Mouse (Mus musculus) neural tube, embryonic 13.5 days (tissue): Measurements from ENCODE around the gene Klhl31. TPM values are rescaled to one million over a fixed set of nuclear protein-coding genes. Genes with fewer than 3 reads are reported as not detected.
A peak's percentile ranks its signal among the peaks of the same experiment; 100 is the strongest.

Experiments used
- ATAC-seq: fragments of 200-750 bp; cut with Nextera tagmentation; 2 replicates; pipeline ENCODE4 v1.8.0; 2017; ENCODE audit warnings: low read depth, mild to moderate bottlenecking, moderate TSS enrichment, moderate library complexity
- H3K27ac ChIP-seq: fragments of 300-500 bp; sonication (generic); replicated peaks from 2 replicates; pipeline ENCODE4 v1.5.1; 2015; ENCODE audit warnings: moderate library complexity, mild to moderate bottlenecking, inconsistent platforms
- H3K27me3 ChIP-seq: fragments of 300-500 bp; sonication (generic); 2 replicates; pipeline ENCODE4 v1.6.1; 2015; ENCODE audit warnings: mild to moderate bottlenecking, inconsistent platforms
- H3K36me3 ChIP-seq: fragments of 300-500 bp; sonication (generic); 2 replicates; pipeline ENCODE4 v1.6.1; 2015; ENCODE audit warnings: mild to moderate bottlenecking, inconsistent platforms
- H3K4me1 ChIP-seq: fragments of 300-500 bp; sonication (generic); replicated peaks from 2 replicates; pipeline ENCODE4 v1.6.1; 2015; ENCODE audit warnings: inconsistent platforms
- H3K4me2 ChIP-seq: fragments of 300-500 bp; sonication (generic); 2 replicates; pipeline ENCODE4 v1.6.1; 2015; ENCODE audit warnings: inconsistent platforms, mild to moderate bottlenecking, moderate library complexity
- H3K4me3 ChIP-seq: fragments of 300-500 bp; sonication (generic); 2 replicates; pipeline ENCODE4 v1.5.1; 2015; ENCODE audit warnings: mild to moderate bottlenecking, inconsistent platforms
- H3K9ac ChIP-seq: fragments of 300-500 bp; sonication (generic); 2 replicates; pipeline ENCODE4 v1.6.1; 2015; ENCODE audit warnings: moderate library complexity, mild to moderate bottlenecking, inconsistent platforms
- H3K9me3 ChIP-seq: fragments of 300-500 bp; sonication (generic); 2 replicates; pipeline ENCODE4 v1.6.1; 2016; ENCODE audit warnings: inconsistent platforms
- WGBS: fragments of 180-500 bp; shearing (Covaris S2); methylation state at CpG from one replicate; pipeline ENCODE4 v1.1.7; 2015; 5-methylcytosine and 5-hydroxymethylcytosine counted together
- polyA plus RNA-seq: library from polyadenylated mRNA; unstranded; fragments of >200 nt; fragmentation: Nextera tagmentation; extraction: Ambion mirVana; gene quantifications from 2 replicates; pipeline ENCODE4 v1.2.1, GENCODE M21; 2015

Klhl31 gene
- polyA plus RNA-seq, 1 experiment from 2014 or later = 0.28 TPM

GRCm38 (mm10) chr9:77607840-77608239 is 28.5 kb upstream of the Klhl31 start:
- no peaks in the 10 kb centered on the region for H3K27me3 ChIP-seq
- no peaks in the 10 kb centered on the region for H3K36me3 ChIP-seq
- no peak overlapping the region for H3K9ac ChIP-seq
- no peak overlapping the region for H3K4me3 ChIP-seq
- no peak overlapping the region for H3K4me2 ChIP-seq
- no peaks in the 10 kb centered on the region for H3K4me1 ChIP-seq
- 35% methylated on average over 7 of the region's 7 CpGs for WGBS
- H3K9me3 ChIP-seq = no peaks in the 10 kb centered on the region
- no peak for ATAC-seq
- no peak overlapping the region for H3K27ac ChIP-seq

GRCm38 (mm10) chr9:77610811-77611210 is 25.5 kb upstream of the Klhl31 start:
- Histone ChIP-seq H3K4me1 (no peaks in the 10 kb centered on the region), H3K9me3 (no peaks in the 10 kb centered on the region), H3K4me3 (no peak overlapping the region), H3K4me2 (no peak overlapping the region), H3K9ac (no peak overlapping the region), H3K36me3 (no peaks in the 10 kb centered on the region), H3K27me3 (no peaks in the 10 kb centered on the region), H3K27ac (no peak overlapping the region)
- no peak for ATAC-seq

GRCm38 (mm10) chr9:77612349-77612748 is 24.0 kb upstream of the Klhl31 start:
- no peak for ATAC-seq
- H3K27me3 ChIP-seq = no peaks in the 10 kb centered on the region
- no peaks in the 10 kb centered on the region for H3K9me3 ChIP-seq
- WGBS = 80% methylated on average over 4 of the region's 4 CpGs
- H3K4me1 ChIP-seq = no peaks in the 10 kb centered on the region
- H3K4me3 ChIP-seq = no peak overlapping the region
- no peak overlapping the region for H3K9ac ChIP-seq
- H3K27ac ChIP-seq = no peak overlapping the region
- no peak overlapping the region for H3K4me2 ChIP-seq
- H3K36me3 ChIP-seq = no peaks in the 10 kb centered on the region

GRCm38 (mm10) chr9:77615868-77616267 is 20.4 kb upstream of the Klhl31 start:
- no peak overlapping the region for H3K4me3 ChIP-seq
- H3K4me2 ChIP-seq = no peak overlapping the region
- H3K9me3 ChIP-seq = no peaks in the 10 kb centered on the region
- no peak overlapping the region for H3K27ac ChIP-seq
- 59% methylated on average over 4 of the region's 4 CpGs for WGBS
- H3K9ac ChIP-seq = no peak overlapping the region
- H3K36me3 ChIP-seq = no peaks in the 10 kb centered on the region
- no peaks in the 10 kb centered on the region for H3K4me1 ChIP-seq
- ATAC-seq = no peak
- H3K27me3 ChIP-seq = no peaks in the 10 kb centered on the region

- Histone ChIP-seq H3K4me1 (no peaks in the 10 kb centered on the region), H3K36me3 (no peaks in the 10 kb centered on the region), H3K27me3 (no peaks in the 10 kb centered on the region), H3K9ac (no peak overlapping the region), H3K9me3 (no peaks in the 10 kb centered on the region), H3K27ac (no peak overlapping the region), H3K4me3 (no peak overlapping the region), H3K4me2 (no peak overlapping the region)
- ATAC-seq = no peak
- WGBS = 46% methylated on average over 4 of the region's 4 CpGs
Observed at GRCm38 (mm10) chr9:77616796-77617195, 19.5 kb upstream of the Klhl31 start.

GRCm38 (mm10) chr9:77617751-77618150 is 18.5 kb upstream of the Klhl31 start:
- 81% methylated on average over 6 of the region's 6 CpGs for WGBS
- Histone ChIP-seq H3K4me3 (no peak overlapping the region), H3K9me3 (no peaks in the 10 kb centered on the region), H3K36me3 (no peaks in the 10 kb centered on the region), H3K27ac (no peak overlapping the region), H3K4me2 (no peak overlapping the region), H3K4me1 (no peaks in the 10 kb centered on the region), H3K27me3 (no peaks in the 10 kb centered on the region), H3K9ac (no peak overlapping the region)
- ATAC-seq = no peak

- no peak overlapping the region for H3K4me2 ChIP-seq
- H3K27ac ChIP-seq = no peak overlapping the region
- no peak for ATAC-seq
- no peak overlapping the region for H3K9ac ChIP-seq
- H3K9me3 ChIP-seq = no peaks in the 10 kb centered on the region
- no peaks in the 10 kb centered on the region for H3K36me3 ChIP-seq
- WGBS = 77% methylated on average over 2 of the region's 2 CpGs
- no peaks in the 10 kb centered on the region for H3K4me1 ChIP-seq
- no peak overlapping the region for H3K4me3 ChIP-seq
- no peaks in the 10 kb centered on the region for H3K27me3 ChIP-seq
Observed at GRCm38 (mm10) chr9:77618392-77618791, 17.9 kb upstream of the Klhl31 start.

- Histone ChIP-seq H3K4me2 (no peak overlapping the region), H3K4me3 (no peak overlapping the region), H3K27me3 (no peaks in the 10 kb centered on the region), H3K9ac (no peak overlapping the region), H3K9me3 (no peaks in the 10 kb centered on the region), H3K27ac (no peak overlapping the region), H3K36me3 (no peaks in the 10 kb centered on the region), H3K4me1 (no peaks in the 10 kb centered on the region)
- no peak for ATAC-seq
- 82% methylated on average over 6 of the region's 6 CpGs for WGBS
Observed at GRCm38 (mm10) chr9:77620077-77620476, 16.2 kb upstream of the Klhl31 start.

GRCm38 (mm10) chr9:77620482-77620881 is 15.8 kb upstream of the Klhl31 start:
- Histone ChIP-seq H3K36me3 (no peaks in the 10 kb centered on the region), H3K9ac (no peak overlapping the region), H3K4me2 (no peak overlapping the region), H3K9me3 (no peaks in the 10 kb centered on the region), H3K4me1 (no peaks in the 10 kb centered on the region), H3K27ac (no peak overlapping the region), H3K4me3 (no peak overlapping the region), H3K27me3 (no peaks in the 10 kb centered on the region)
- WGBS = 32% methylated on average over 2 of the region's 2 CpGs
- ATAC-seq = peak; percentile 86; the same call in 1 of the 2 replicates

GRCm38 (mm10) chr9:77622874-77623273 is 13.4 kb upstream of the Klhl31 start:
- Histone ChIP-seq H3K9me3 (no peaks in the 10 kb centered on the region), H3K27ac (no peak overlapping the region), H3K27me3 (no peaks in the 10 kb centered on the region), H3K9ac (no peak overlapping the region), H3K36me3 (no peaks in the 10 kb centered on the region), H3K4me3 (no peak overlapping the region), H3K4me1 (no peaks in the 10 kb centered on the region), H3K4me2 (no peak overlapping the region)
- 15% methylated on average over 1 of the region's 1 CpGs for WGBS
- no peak for ATAC-seq

GRCm38 (mm10) chr9:77623318-77624050 is 12.8 kb upstream of the Klhl31 start:
- H3K27ac ChIP-seq = no peak overlapping the region
- 90% methylated on average over 6 of the region's 6 CpGs for WGBS
- H3K36me3 ChIP-seq = no peaks in the 10 kb centered on the region
- H3K9ac ChIP-seq = no peak overlapping the region
- H3K9me3 ChIP-seq = no peaks in the 10 kb centered on the region
- no peaks in the 10 kb centered on the region for H3K27me3 ChIP-seq
- no peak overlapping the region for H3K4me2 ChIP-seq
- no peaks in the 10 kb centered on the region for H3K4me1 ChIP-seq
- no peak for ATAC-seq
- no peak overlapping the region for H3K4me3 ChIP-seq

GRCm38 (mm10) chr9:77624171-77624570 is 12.1 kb upstream of the Klhl31 start:
- Histone ChIP-seq H3K4me2 (no peak overlapping the region), H3K27me3 (no peaks in the 10 kb centered on the region), H3K27ac (no peak overlapping the region), H3K4me3 (no peak overlapping the region), H3K4me1 (no peaks in the 10 kb centered on the region), H3K36me3 (no peaks in the 10 kb centered on the region), H3K9ac (no peak overlapping the region), H3K9me3 (no peaks in the 10 kb centered on the region)
- no peak for ATAC-seq
- 90% methylated on average over 5 of the region's 5 CpGs for WGBS

- 88% methylated on average over 10 of the region's 10 CpGs for WGBS
Observed at GRCm38 (mm10) chr9:77628676-77629075, 7.6 kb upstream of the Klhl31 start.

More at GRCm38 (mm10) chr9:77628676-77629075, 7.6 kb upstream of the Klhl31 start:
- Histone ChIP-seq H3K4me1 (no peaks in the 10 kb centered on the region), H3K4me2 (no peak overlapping the region), H3K4me3 (no peak overlapping the region), H3K27me3 (no peaks in the 10 kb centered on the region), H3K9ac (no peak overlapping the region), H3K36me3 (no peaks in the 10 kb centered on the region), H3K27ac (no peak overlapping the region), H3K9me3 (no peaks in the 10 kb centered on the region)
- ATAC-seq = no peak
